Mouse (Mus musculus) liver, postnatal 0 days (tissue): Measurements from ENCODE around the gene Krtap1-5.
"Not testable (repeated sequence)": the region's sequence is repeated elsewhere in the genome, so short reads cannot be mapped to it uniquely, and the experiment has no call there.

Experiments
- CTCF ChIP-seq: sonication (generic); IDR thresholded peaks from 2 replicates; pipeline ENCODE4 v1.5.1; 2016; ENCODE audit warnings: antibody characterized with exemption, low read depth
- EP300 ChIP-seq: IDR thresholded peaks from 2 replicates; pipeline ENCODE4 v1.6.1; 2016; ENCODE audit warnings: antibody characterized with exemption, low read depth, mild to moderate bottlenecking

GRCm38 (mm10) chr11:99597742-99598141 lies 16.9 kb upstream of the Krtap1-5 start, which contains the start of gene Krtap9-3:
- not testable (repeated sequence) for TF ChIP-seq CTCF, EP300
